Mouse (Mus musculus): ENCODE measurements around the gene Myog. TPM values are rescaled to one million over a fixed set of nuclear protein-coding genes. Genes with fewer than 3 reads are reported as not detected.
"Not testable (repeated sequence)": the region's sequence is repeated elsewhere in the genome, so short reads cannot be mapped to it uniquely, and the experiment has no call there.

Myog gene
- 1 to 10 TPM; 1.8 to 3.4 TPM for total RNA-seq (2021)
- long read RNA-seq, experiment 1, transcript Myog-201 (3 exons, 1,495 nt): major isoform, 5 of 5 reads
- long read RNA-seq, experiment 1, partial matches to known transcripts: 0 of 5 reads
- long read RNA-seq, experiment 1, other reads (novel, unspliced or antisense): 0 of 5 reads
- long read RNA-seq, experiment 2, partial matches to known transcripts: 0 of 4 reads
- long read RNA-seq, experiment 2, other reads (novel, unspliced or antisense): 0 of 4 reads

DNA sequence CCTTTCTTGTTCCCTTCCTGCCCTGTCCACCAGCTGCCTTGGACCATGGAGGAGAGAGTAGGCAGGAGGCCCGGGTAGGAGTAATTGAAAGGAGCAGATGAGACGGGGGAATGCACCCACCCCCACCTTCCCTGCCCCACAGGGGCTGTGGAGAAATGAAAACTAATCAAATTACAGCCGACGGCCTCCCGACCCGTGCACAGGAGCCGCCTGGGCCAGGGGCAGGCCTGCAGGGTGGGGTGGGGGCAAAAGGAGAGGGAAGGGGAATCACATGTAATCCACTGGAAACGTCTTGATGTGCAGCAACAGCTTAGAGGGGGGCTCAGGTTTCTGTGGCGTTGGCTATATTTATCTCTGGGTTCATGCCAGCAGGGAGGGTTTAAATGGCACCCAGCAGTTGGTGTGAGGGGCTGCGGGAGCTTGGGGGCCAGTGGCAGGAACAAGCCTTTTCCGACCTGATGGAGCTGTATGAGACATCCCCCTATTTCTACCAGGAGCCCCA is at the start of gene Myog:
Myog (plus strand) TSS at position 392 of the 502 bp plus-strand sequence.
- no peak for DNase-seq (ENCODE audit: low spot score in 2 of 2)

DNA sequence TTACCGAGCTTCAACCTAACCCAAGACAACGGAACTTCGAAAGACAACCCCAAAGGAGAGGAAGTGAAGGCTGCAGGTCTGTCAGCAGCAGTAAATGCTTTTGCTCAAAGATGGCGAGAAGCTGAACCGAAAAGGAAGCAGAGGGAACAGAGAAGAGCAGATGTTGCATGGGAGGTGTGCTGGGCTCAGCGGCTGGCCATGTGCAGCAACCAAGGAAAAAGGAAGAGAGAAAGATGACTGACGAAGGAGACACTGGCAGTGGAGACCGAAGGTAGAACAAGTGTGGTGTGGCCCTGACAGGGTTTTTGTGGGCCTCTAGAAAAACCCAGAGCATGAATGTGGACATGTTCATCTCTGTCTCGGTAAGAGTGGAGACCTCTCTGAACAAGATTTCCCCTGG is 49.1 kb upstream of the Myog start:
- no peak for DNase-seq (ENCODE audit: low spot score in 2 of 2)

DNA sequence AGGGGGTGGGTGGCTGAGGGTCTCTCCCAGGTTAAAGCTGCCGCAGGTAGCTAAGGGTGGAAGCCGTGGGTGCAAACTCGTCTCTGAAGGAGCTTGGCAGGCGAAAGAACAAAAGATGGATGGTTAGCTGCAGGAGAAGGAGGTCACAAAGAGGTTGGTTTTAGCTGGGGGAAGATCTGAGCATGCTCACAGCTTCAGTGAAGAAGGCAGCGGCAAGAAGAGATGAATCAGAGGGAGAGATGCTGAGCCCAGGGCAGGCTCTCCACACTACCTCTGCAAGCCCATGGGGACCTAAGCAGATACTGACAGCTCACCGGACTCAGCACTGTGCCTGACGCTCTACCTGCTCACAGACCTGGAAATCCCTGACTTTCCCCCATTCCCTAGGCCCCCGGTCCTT is 48.5 kb upstream of the Myog start:
- DNase-seq (ENCODE audit: low spot score in 2 of 2): no peak

DNA sequence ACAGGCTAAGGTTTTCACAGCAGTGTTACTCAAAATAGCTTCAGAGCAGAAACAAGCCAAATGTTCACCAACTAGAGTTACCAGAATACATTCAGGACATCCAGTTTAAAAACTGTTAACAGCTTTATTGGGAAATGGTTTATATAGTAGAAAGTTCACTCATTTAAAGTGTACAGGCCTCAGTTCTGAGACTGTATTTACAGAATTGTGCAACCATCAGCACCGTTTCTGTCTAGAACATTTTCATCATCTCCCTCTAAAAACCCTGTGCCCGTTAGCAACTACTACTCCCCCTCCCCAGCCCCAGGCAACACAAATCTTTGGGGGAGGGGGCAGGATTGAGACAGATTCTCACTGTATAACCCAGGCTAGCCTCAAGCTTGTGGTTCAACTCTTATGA is 47.5 kb upstream of the Myog start:
- DNase-seq (ENCODE audit: low spot score in 2 of 2): no peak

DNA sequence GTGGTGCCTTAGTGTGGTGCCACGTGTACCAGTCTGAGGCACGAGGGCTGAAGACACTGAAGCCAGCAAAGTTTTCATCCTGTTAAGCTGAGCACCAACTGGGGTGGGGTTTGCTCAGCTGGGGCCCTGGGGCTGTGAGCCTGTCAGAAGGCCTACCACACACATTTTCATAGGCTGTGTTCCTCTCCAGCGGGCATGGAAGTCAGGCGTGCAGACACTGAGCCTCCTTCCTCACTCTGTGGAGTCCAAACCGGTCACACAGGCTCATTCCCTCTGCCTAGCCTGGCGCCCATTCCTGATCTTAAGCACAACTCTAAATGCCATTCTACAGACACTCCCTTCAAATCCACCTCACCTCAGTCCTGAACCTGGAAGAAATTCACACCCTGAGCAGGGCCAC is 46.3 kb upstream of the Myog start:
- no peak for DNase-seq (ENCODE audit: low spot score in 2 of 2)

DNA sequence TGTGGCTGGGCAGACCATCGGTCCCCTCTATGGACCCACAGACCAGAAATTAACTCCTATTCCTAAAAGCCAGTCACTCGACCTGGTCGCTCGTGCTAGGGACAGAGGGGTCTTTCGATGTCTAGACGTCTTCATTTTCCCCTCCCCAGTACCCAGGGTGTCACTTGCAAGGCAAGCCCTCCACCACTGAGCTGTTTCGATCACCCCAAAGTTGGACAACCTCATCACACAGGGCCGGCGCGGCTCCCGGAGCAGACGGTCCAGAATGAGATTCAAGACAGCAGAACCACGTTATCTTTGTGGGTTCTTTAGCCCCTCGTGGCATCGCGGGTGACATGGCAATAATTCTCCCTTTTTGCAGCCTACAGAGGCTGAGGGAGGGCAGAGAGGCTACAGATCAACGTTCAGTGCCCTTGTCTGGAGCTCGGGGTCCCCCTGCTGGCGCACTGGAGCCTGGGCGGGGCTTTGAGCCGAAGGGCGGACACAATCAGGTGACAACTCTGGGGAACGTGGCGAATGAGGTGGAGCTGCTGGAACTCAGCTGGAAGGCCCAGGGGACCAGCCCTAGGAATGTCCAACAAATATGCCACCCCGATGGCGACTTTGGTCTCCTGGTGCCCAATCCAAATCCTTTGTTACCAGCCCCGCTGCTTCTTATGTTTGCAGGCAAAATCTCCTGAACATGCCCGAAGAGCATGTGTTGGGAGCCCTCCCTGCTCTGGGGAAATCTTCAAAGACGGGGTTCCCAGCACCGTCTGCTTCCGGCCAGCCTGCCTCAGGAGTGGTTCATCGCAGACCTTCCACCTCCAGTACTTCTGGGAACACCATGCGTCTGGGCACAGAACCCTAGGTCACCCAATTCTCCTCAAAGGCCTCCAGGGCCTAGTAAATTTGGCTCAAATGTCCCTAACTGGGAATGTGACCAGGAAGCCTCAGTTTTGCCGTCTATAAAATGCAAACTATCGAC is 45.6 kb upstream of the Myog start:
- peak; percentile 88 to 90 for DNase-seq (ENCODE audit: low spot score in 2 of 2)

DNA sequence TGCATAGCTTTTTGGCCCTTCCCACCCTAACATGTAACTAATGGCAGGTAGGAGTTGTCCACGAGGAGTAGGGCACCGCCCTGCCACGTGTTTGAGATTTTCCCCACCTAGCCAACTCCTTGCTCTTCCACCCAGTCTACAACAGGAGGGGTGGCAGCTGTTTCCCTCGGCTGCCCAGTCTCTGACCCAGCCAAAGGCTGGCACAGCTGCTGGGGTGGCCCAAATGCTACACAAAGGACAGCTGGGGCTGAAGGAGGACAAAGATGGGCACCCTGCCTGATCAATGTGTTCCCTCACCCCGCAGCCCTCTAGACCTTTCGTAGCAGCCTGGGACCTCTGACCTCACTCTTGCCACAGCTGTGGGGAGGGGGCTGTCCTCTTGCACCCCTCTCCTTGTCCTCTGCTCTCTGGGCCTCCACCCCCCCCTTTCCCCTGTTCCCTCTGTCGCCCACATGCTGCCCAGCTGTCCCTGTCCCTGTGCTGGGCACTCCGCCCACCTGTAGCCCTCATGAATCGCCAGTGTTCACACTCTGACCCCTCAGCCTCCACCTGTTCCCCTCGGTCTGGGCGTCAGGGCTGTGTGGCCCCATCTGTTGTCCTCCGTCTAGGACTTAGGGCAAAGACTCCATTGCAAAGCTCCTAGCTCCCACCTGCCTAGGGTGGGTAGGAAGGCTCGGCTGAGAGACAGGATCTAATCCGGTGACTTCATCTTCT is 44.6 kb upstream of the Myog start:
- no peak for DNase-seq (ENCODE audit: low spot score in 2 of 2)

DNA sequence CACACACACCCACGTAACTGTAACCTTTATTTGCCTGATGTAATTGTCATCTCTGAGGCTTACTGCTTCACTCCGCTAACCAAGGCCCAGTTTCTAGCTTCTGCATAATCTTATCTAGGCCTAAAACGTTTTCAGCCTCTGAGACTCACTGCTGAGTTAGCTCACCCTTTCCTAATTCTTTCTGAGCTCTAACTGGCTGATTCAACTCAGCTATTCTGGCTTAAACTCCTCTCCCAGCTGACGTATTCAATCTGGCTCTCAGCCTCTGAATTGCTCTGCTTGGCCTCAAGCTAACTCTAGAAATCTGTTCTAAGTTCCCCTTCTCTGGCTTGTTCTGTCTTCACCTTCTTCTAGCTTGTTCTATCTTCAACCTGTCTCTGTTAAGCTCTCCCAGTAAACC is 43.2 kb upstream of the Myog start:
- no peak for DNase-seq (ENCODE audit: low spot score in 2 of 2)

DNA sequence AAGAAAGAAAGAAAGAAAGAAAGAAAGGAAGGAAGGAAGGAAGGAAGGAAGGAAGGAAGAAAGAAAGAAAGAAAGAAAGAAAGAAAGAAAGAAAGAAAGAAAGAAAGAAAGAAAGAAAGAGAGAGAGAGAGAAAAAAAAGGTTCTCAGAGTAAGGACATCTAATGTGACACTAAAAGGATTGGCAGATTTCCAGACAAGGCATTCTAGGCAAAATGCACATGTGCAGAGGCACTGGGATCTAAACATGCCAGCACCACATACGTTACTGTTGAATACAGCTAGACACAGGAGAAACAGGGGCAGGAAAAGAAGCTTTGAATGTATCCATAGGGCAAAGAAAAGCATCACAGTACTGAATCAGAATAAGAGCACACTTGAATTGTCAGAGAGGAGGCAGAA is 40.1 kb upstream of the Myog start:
- not testable (repeated sequence) for DNase-seq (ENCODE audit: low spot score in 2 of 2)

DNA sequence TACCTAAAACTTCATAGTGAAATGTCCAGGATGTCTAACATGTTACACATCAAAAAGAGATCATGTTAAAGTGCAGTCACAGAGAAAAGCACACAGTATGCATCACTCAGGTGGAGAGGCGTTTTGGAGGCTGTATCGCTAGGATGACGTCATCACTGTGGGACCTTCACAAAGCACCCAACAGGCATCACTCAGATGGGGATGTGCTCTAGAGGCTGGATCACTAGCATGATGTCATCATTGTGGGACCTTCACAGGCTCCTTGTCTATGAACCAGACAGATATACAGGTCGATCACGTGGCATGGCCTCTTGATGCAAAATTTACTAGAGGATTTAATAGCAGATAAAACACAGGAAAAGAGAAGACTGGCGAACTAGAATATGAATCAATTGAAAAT is 25.4 kb upstream of the Myog start:
- DNase-seq (ENCODE audit: low spot score in 2 of 2): no peak

DNA sequence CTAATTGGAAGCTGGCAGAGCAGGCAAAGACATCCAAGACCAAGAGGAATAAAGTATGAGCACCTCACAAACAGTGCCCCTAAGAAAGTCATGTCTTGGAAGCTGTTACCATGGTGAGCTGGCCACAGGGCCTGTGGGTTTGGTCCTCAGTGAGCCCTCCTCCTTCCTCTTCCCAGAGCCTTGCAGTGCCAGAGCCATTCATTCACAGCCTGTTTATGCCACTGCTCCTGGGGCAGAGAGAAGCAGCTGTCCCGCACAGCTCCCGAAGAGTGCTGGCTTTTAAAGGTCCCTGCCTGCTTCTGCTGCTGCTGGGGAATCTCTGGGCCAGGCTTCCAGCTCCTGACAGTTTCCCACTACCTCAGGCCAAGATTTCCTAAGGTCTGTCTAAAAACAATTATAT is 24.0 kb upstream of the Myog start:
- no peak for DNase-seq (ENCODE audit: low spot score in 2 of 2)

DNA sequence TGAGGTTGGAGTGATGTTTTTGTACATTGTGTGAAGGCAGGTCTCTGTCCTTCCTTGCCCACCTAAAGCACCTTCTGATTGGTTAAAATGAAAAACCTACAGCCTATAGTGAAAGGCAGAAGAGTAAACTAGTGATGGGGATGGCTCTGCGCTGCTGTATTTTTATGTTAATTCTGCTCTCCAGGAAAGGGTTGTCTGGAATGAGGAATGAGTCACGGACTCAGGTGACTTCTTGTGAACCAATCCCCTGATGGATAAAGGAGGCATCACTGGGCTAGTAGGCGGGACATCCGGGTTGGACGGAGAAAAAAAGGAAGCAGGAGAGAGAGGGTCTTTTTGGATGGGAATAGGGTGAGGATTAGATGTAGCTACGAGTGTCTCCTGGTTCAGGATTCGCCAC is 19.8 kb upstream of the Myog start:
- DNase-seq (ENCODE audit: low spot score in 2 of 2): no peak

DNA sequence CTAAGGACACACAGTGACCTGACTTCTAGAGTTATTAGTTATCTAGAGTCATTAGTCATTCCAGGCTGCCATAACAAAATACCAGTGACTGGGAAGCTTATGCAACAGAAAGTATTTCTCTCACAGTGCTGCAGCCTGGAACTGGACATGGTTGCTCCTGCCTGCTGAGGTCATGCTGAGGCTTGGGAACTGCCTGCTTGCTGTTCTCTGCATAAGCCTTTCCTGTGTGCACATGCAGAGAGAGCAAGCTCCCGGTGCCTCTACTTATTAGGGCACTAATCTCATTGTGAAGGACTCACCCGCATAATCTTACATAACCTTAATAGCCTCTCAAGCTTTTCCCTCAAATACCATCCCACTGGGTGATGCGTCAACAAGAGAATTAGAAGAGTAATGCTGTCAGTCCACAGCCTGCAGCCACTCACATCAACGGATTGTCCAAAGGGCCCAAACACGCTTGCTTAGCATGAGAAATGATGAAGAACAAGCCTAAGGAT is 17.0 kb upstream of the Myog start:
- DNase-seq (ENCODE audit: low spot score in 2 of 2): no peak

DNA sequence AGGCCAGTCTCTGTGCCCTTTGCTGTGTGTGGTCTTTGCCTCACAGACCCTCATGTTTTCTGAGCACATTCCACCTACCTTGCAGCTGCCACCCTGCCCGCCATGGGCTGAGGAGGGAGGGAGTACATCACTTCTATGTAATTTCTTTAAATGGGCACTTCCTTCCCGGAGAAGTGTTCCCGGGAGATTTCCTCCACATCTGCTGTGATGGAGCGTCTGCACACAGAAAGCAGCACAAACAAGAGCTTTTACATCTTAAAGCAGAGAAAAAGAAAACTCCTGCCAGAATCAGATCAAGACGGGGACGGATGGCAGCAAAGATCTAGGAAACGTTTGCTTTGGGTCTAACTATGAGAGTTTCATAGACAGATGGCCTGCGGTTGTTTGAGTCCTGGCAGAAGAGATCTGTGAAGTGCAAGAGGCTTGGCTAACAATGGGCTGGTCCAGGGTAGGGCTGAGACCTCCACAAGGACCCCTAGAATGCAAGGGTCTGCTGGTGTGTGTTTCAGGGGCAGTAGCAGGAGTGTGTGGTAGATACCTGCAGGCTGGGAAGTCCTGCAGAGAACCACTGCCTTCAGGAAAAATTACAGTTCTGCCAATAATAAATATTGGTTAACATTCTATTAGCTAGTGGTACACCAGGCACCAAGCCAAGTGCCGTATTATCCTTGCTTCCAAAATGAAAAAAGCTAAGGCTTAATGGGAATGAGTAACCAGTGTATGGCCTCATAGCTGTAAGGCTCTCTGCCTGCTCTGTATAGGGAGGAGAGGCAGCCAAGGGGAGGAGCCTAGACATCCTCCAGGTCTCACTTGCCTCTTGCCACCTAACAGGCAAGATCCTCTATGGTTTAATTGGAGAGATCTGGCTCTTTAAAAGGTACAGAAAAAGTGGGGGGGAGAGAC is 16.0 kb upstream of the Myog start:
- no peak for DNase-seq (ENCODE audit: low spot score in 2 of 2)

DNA sequence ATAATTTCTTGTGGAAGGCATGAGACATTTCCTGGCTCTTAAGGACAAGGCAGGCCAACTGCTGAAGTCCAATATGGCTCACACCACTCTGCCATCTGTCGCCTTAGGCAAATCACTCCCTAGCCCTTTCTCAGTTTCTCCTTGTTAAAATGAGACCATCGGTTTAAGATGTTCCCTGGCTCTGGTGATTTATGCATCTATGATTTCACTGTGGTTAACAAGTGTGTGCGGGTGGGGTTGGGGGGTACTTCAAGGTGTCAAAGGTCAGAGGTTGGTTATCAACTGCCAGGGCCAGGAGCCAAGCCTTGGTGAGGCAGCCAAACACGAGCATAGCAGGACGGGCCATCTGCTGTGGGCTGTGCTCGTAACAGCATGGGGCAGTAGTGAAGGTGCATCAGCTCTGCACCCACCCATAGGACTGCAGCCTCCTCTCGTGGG is 15.3 kb upstream of the Myog start:
- no peak for DNase-seq (ENCODE audit: low spot score in 2 of 2)

DNA sequence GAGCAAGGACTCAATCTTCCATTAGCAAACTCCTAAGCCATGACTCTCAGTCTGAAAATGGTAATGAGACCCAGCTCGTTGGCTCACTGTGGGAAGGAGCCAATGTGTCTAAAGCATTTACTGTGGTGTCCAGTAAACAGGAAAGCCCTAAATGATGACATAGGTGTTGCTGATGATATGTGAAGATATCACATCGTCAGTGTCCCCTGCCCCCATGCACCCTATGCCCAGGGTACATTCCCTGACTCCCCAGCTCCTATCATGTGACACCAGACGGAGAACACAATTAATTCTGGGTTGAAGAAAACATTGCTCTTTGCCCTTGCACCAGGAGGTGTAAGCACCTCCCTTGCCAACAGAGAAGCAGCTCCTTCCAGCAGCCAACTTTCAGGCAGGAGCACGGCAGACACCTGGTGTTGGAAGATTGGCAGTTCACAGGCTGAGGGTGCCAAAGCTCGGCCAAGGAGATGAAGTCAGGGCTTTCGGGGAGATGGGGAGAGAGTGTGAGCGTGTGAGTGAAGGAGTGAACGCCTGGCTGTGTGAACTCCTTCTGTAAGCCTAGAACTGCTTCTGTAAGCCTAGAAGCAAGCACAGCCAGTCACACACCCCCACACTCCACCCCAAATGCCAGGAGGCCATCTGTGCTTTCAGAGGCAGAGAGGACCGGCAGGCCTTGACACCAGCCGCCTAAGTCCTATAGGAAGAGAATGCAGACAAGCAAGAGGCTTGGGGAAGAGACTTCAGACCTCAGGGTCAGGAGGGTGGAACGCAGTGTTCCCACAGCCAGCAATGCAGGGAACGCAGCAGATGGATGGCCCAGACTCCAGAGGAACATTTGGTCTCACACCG is 13.9 kb upstream of the Myog start:
- no peak for DNase-seq (ENCODE audit: low spot score in 2 of 2)

DNA sequence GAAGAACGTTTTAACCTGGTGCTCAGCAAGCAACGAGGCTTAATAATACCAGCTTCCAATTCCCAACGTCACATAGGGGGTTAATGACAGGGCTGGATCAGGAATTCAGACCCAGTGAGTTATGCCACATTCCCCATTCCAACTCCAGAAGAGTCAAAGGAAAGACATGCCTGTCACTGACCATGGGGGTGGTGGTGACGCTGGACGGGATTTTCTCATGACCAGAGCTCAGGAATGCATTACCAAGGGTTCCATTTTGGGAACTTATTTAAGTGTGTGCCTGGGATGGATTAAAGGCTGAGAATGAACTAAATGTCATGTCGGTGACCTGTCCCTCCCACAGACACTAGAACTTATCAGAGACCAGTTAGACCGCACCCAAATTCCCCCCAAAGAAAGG is 13.0 kb upstream of the Myog start:
- no peak for DNase-seq (ENCODE audit: low spot score in 2 of 2)

DNA sequence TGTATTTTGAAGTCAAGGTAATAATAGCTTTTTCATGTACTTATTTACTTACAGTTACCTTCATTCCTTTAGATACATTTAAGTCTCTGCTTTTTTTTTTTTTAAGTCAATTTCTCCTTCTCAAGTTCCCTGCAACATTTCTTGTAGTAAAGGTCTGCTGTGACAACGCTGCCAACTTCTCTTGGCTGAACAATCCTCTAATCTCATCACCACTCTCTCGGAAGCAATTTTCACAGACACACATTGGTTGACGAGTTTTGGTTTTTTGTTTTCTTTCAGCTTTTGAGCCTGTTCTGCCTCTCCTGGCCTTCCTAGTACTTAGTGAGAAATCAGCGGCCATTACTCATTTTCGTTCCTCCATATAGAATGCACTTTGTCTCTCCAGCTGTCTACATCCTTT is 9.6 kb upstream of the Myog start:
- no peak for DNase-seq (ENCODE audit: low spot score in 2 of 2)

DNA sequence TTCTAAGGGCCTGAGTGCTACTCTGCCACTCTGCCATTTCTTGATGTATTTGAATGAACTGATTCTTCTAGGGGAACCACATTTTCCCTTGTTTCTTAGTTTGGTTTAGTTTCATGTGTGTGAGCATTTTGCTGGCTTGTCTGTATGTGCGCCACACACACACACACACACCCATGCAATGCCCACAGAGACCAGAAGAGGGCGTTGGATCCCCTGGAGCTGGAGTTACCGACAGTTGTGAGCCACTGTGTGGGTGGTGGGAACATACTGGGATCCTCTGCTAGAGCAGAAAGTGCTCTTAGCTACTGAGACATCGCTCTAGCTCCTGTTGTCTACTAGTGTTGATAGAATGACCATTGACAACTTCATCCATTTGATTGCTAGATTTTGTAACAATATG is 8.2 kb upstream of the Myog start:
- no peak for DNase-seq (ENCODE audit: low spot score in 2 of 2)

DNA sequence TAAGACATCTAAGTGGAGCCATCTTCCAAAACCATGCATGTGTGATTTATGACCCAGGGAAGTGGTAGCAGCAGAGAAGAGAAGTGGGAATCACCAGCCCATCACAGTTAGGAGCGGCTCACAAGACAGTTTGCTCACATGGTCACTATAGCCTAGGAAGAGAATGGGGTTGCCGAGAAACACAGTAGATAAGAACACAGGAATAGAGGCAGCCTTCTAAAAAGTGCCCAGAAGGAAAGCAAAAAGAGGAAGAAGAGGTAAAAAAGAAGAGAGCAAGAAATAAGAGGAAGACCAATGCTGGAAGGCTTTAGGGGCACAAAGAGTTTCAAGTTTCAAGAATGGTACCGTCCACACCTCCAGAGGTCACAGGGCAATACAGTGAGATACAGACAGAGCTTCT is 7.4 kb upstream of the Myog start:
- DNase-seq (ENCODE audit: low spot score in 2 of 2): no peak
